Mouse (Mus musculus) NIH3T3 (cell line): ENCODE results near the gene Zkscan17.

ENCODE experiments used
- DNase-seq: peaks from one replicate; pipeline ENCODE4 v3.0.0-alpha.2; 2012; ENCODE audit warnings: low read depth

Gene Zkscan17

GRCm38 (mm10) chr11:59518226-59518625, 8.3 kb downstream of the Zkscan17 start:
- no peak for DNase-seq

GRCm38 (mm10) chr11:59517441-59517840, 9.1 kb downstream of the Zkscan17 start:
- no peak for DNase-seq

- no peak for DNase-seq
Measured at GRCm38 (mm10) chr11:59514789-59515188, 11.8 kb downstream of the Zkscan17 start.

GRCm38 (mm10) chr11:59514381-59514780, 12.2 kb downstream of the Zkscan17 start:
- DNase-seq, result no peak

GRCm38 (mm10) chr11:59513556-59513955, 13.0 kb downstream of the Zkscan17 start:
- DNase-seq, result peak; percentile 35

GRCm38 (mm10) chr11:59512733-59513132, 13.8 kb downstream of the Zkscan17 start:
- no peak for DNase-seq

- DNase-seq, result no peak
Measured at GRCm38 (mm10) chr11:59511558-59511957, 15.0 kb downstream of the Zkscan17 start.

- DNase-seq, result no peak
Measured at GRCm38 (mm10) chr11:59506713-59507074, 19.9 kb downstream of the Zkscan17 start.

- DNase-seq, result peak; percentile 97
Measured at GRCm38 (mm10) chr11:59505839-59506712, 20.5 kb downstream of the Zkscan17 start.

- DNase-seq, result peak; percentile 74
Measured at GRCm38 (mm10) chr11:59505351-59505838, 21.2 kb downstream of the Zkscan17 start.

- DNase-seq, result no peak
Measured at GRCm38 (mm10) chr11:59501978-59502700, 24.4 kb downstream of the Zkscan17 start.

- DNase-seq, result no peak
Measured at GRCm38 (mm10) chr11:59497747-59498146, 28.8 kb downstream of the Zkscan17 start.

GRCm38 (mm10) chr11:59496672-59497310, 29.8 kb downstream of the Zkscan17 start:
- no peak for DNase-seq

GRCm38 (mm10) chr11:59486222-59486621, 40.3 kb downstream of the Zkscan17 start:
- DNase-seq, result no peak

- DNase-seq, result no peak
Measured at GRCm38 (mm10) chr11:59485641-59486040, 40.9 kb downstream of the Zkscan17 start.

GRCm38 (mm10) chr11:59483212-59483611, 43.3 kb downstream of the Zkscan17 start:
- DNase-seq, result peak; percentile 87

GRCm38 (mm10) chr11:59477240-59477639, 49.3 kb downstream of the Zkscan17 start:
- DNase-seq, result no peak

- DNase-seq, result peak; percentile 95
Measured at GRCm38 (mm10) chr11:59472326-59472677, 54.2 kb downstream of the Zkscan17 start, which contains the start of gene Zfp867. Gene Zfp867 (minus strand): TSS chr11:59472474.

- peak; percentile 9 for DNase-seq
Measured at GRCm38 (mm10) chr11:59471413-59472325, 54.9 kb downstream of the Zkscan17 start.

- no peak for DNase-seq
Measured at GRCm38 (mm10) chr11:59460459-59460858, 66.1 kb downstream of the Zkscan17 start.

GRCm38 (mm10) chr11:59458973-59459372, 67.6 kb downstream of the Zkscan17 start:
- DNase-seq, result peak; percentile 94
